Mouse (Mus musculus) G1E (cell line): Measurements from ENCODE around the gene Spp1. TPM values are rescaled to one million over a fixed set of nuclear protein-coding genes. Genes with fewer than 3 reads are reported as not detected.

Source experiments
- ATAC-seq: 2 replicates; pipeline ENCODE4 v1.8.0; 2016; ENCODE audit warnings: mild to moderate bottlenecking; ENCODE audit not compliant: insufficient number of reproducible peaks, poor library complexity, low FRiP score, severe bottlenecking; ENCODE audit errors: extremely low read depth
- DNase-seq: peaks from one replicate; pipeline ENCODE4 v3.0.0; 2012; ENCODE audit warnings: low spot score
- H3K27me3 ChIP-seq: 2 replicates; pipeline ENCODE4 v1.6.1; 2012; ENCODE audit warnings: mild to moderate bottlenecking, low read length, inconsistent platforms; ENCODE audit not compliant: insufficient read depth
- H3K36me3 ChIP-seq: replicated peaks from 2 replicates; pipeline ENCODE3; 2012; ENCODE audit warnings: mild to moderate bottlenecking, inconsistent platforms
- H3K4me1 ChIP-seq: 2 replicates; pipeline ENCODE4 v1.6.1; 2012; ENCODE audit warnings: low read depth, low read length, inconsistent platforms, mixed read lengths; ENCODE audit not compliant: insufficient read depth
- H3K4me3 ChIP-seq: 2 replicates; pipeline ENCODE4 v1.5.1; 2012; ENCODE audit warnings: low read depth, mild to moderate bottlenecking, inconsistent platforms, low read length, moderate library complexity, mixed read lengths
- H3K9me3 ChIP-seq: replicated peaks from 2 replicates; pipeline ENCODE4 v1.6.1; 2012; ENCODE audit warnings: inconsistent platforms
- CTCF ChIP-seq: IDR thresholded peaks from 2 replicates; pipeline ENCODE4 v1.5.1; 2012; ENCODE audit warnings: low read depth, low read length, inconsistent platforms, mixed read lengths
- GATA1 ChIP-seq: IDR thresholded peaks from 2 replicates; pipeline ENCODE4 v1.6.1; 2012; ENCODE audit warnings: borderline replicate concordance, low read length, inconsistent platforms, mixed read lengths
- GATA2 ChIP-seq: IDR thresholded peaks from 2 replicates; pipeline ENCODE4 v1.6.1; 2012; ENCODE audit warnings: low read depth, low read length, inconsistent platforms, borderline replicate concordance
- POLR2AphosphoS5 ChIP-seq: IDR thresholded peaks from 2 replicates; pipeline ENCODE4 v1.6.1; 2012; ENCODE audit warnings: low read depth, low read length, inconsistent platforms; ENCODE audit not compliant: insufficient replicate concordance
- TAL1 ChIP-seq: conservative IDR thresholded peaks from 2 replicates; pipeline ENCODE4 v1.6.1; 2012; ENCODE audit warnings: low read depth, low read length, inconsistent platforms, mixed read lengths
- polyA plus RNA-seq: library from polyadenylated mRNA; stranded (reverse); fragments of >175 nt; gene quantifications from 2 replicates; pipeline ENCODE4 v1.2.3, GENCODE M21; 2012
- total RNA-seq, 2 experiments: library from RNA; stranded (forward) in 1 of 2; stranded (reverse) in 1 of 2; fragments of 200-1000 nt in 1 of 2; fragments of >200 nt in 1 of 2; fragmentation: Nextera tagmentation in 1 of 2; gene quantifications; 2 replicates each; pipeline ENCODE4 v1.2.3; 2014 to 2017

The Spp1 gene
- total and polyA plus RNA-seq, 3 experiments, result not detected

GRCm38 (mm10) chr5:104423861-104424260 lies 11.1 kb upstream of the Spp1 start:
- H3K4me1 ChIP-seq, result no peaks in the 10 kb centered on the region
- no peaks in the 10 kb centered on the region for H3K27me3 ChIP-seq
- no peak for TF ChIP-seq GATA2
- TF ChIP-seq POLR2AphosphoS5, result no peak
- no peak for TF ChIP-seq CTCF
- TF ChIP-seq GATA1, result no peak
- TF ChIP-seq TAL1, result no peak
- DNase-seq, result no peak
- peaks cover 32% of the 10 kb centered on the region for H3K9me3 ChIP-seq
- H3K4me3 ChIP-seq, result no peak overlapping the region
- no peaks in the 10 kb centered on the region for H3K36me3 ChIP-seq
- no peak for ATAC-seq

DNA sequence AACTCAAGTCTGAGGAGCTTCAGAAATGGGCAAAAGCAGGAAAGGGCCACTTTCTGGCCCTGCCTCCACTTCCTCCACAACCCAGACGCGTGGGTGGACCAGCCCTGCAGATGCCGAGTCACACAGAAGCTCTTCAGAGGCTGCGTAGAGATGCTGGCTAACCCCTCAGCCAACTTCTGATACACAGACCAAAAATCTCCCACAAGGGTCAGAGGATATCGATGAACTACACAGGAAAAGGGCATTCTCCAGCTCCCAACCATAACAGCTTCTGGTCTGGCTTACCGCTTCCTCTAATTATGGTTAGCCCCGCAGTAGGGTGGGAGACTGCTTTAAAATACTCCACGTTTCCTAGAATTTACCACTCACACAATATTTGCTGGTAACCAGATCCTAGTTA lies 9.0 kb upstream of the Spp1 start:
- H3K27me3 ChIP-seq, result no peaks in the 10 kb centered on the region
- H3K36me3 ChIP-seq, result no peaks in the 10 kb centered on the region
- H3K4me3 ChIP-seq, result no peak overlapping the region
- DNase-seq (no peak), ATAC-seq (no peak)
- H3K9me3 ChIP-seq, result peaks cover 28% of the 10 kb centered on the region
- no peaks in the 10 kb centered on the region for H3K4me1 ChIP-seq
- TF ChIP-seq GATA1 (no peak), POLR2AphosphoS5 (no peak), CTCF (no peak)

DNA sequence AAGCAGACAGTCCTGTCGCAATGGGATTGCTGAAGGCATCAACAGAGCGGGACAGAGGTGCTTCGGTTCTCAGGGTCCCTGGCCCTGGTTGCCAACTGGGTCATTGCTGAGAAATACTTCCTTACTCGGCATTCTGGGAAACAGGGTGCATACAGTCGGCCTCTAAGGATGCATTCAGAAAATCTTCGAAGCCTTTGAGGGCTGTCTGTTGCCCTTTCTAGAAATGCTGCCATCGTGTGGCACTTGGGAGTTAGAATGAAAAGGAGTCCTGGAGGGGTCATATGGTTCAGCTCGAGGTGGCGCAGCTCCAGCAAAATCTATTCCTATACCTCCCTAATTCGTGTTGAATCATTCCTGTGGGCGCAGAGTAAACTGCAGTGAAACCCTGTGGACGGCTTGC lies 2.0 kb upstream of the Spp1 start:
- TF ChIP-seq GATA1, result no peak
- no peak for TF ChIP-seq POLR2AphosphoS5
- TF ChIP-seq GATA2, result no peak
- no peak for TF ChIP-seq CTCF
- no peak for TF ChIP-seq TAL1
- Histone ChIP-seq H3K9me3 (peaks cover 21% of the 10 kb centered on the region), H3K27me3 (no peaks in the 10 kb centered on the region), H3K4me1 (no peaks in the 10 kb centered on the region), H3K36me3 (no peaks in the 10 kb centered on the region), H3K4me3 (no peak overlapping the region)
- no peak for ATAC-seq
- DNase-seq, result no peak

DNA sequence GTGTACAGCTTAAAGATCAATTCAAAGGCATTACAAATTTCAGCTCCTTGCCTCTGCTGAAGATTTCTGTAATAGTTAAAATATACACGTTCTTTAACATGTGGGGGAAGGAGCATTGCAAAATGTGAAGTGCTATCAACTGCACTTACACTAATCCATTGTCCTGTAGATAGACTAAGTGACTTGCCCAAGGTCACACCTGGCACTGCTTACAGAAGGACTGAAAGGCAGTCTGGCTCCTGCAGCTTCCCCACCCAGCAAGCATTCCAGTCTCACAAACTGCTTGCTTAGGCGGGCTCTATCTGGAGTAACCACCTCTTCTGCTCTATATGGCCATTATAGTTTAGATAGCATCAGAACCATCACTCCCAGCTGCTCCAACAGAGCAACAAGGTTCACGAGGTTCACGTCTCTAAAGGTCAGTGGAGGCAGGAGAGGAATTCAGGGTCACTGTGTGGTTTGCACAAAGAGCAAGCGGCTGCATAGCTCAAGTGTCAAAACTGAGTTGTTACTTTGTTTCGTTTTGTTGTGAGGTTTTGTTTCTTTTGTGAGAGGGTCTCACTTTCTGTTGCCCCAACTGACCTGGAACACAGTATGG lies 851 bp upstream of the Spp1 start:
- H3K4me3 ChIP-seq, result no peak overlapping the region
- no peak for TF ChIP-seq POLR2AphosphoS5
- TF ChIP-seq CTCF, result no peak
- TF ChIP-seq GATA2, result no peak
- H3K27me3 ChIP-seq, result no peaks in the 10 kb centered on the region
- ATAC-seq (no peak), DNase-seq (no peak)
- H3K36me3 ChIP-seq, result no peaks in the 10 kb centered on the region
- H3K4me1 ChIP-seq, result no peaks in the 10 kb centered on the region
- peaks cover 18% of the 10 kb centered on the region for H3K9me3 ChIP-seq

DNA sequence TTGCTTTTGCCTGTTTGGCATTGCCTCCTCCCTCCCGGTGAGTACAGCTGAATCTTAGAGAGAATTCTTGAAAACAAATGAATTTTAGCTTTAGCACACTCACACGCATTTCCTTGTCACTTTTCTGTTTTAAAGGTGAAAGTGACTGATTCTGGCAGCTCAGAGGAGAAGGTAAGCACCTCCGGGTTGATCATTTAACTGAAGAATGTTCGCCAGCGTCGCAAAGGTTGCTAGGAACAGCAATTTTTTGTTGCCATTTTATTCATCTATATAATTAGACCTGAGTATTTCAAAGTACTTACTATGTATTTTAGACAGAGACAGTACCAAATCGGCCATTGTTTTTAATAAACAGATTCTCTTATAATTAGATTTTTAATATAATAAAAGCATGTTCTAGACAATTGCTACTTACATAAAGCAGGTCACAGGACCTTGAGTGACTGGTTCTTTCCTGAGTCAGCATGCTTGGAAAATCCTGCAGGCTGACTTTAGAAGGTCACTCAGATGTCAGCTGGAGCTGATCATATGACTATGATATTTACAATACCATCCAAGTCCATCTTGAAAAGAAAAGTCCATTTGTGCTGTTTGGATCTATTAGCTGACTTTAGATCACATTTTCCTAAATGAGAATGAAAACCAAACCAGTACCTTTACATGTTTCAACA lies 1.6 kb downstream of the Spp1 start:
- H3K36me3 ChIP-seq, result no peaks in the 10 kb centered on the region
- H3K4me3 ChIP-seq, result no peak overlapping the region
- no peaks in the 10 kb centered on the region for H3K27me3 ChIP-seq
- ATAC-seq (no peak), DNase-seq (no peak)
- no peaks in the 10 kb centered on the region for H3K4me1 ChIP-seq
- TF ChIP-seq GATA2, result no peak
- no peak for TF ChIP-seq POLR2AphosphoS5
- no peak for TF ChIP-seq GATA1
- no peak for TF ChIP-seq TAL1
- TF ChIP-seq CTCF, result no peak
- peaks cover 22% of the 10 kb centered on the region for H3K9me3 ChIP-seq

DNA sequence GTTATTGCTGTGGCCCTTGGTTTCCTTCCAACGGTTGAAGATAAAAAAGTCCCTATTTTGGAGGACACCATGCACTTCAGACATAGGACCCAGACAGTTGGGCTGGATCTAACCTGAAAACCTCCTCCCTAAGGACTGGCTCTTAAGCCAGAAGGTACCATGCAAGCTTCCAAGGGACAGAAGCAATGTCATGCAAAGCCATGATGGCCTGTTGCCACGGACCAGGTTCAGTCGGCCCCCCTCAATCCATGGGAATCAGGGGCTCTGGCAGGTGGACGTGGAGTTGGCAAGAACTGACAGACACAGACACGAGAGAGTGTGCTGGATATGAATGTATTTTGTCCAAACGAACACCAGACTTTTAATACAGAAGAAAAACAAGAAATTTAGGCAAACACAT lies 7.5 kb downstream of the Spp1 start:
- Histone ChIP-seq H3K36me3 (no peaks in the 10 kb centered on the region), H3K27me3 (no peaks in the 10 kb centered on the region), H3K9me3 (peaks cover 18% of the 10 kb centered on the region), H3K4me3 (no peak overlapping the region), H3K4me1 (no peaks in the 10 kb centered on the region)
- DNase-seq, result no peak
- TF ChIP-seq TAL1, result no peak
- TF ChIP-seq POLR2AphosphoS5, result no peak
- TF ChIP-seq CTCF, result no peak
- ATAC-seq, result no peak
